Mouse (Mus musculus): Measurements from ENCODE around the gene Fermt2.

Fermt2 gene

DNA sequence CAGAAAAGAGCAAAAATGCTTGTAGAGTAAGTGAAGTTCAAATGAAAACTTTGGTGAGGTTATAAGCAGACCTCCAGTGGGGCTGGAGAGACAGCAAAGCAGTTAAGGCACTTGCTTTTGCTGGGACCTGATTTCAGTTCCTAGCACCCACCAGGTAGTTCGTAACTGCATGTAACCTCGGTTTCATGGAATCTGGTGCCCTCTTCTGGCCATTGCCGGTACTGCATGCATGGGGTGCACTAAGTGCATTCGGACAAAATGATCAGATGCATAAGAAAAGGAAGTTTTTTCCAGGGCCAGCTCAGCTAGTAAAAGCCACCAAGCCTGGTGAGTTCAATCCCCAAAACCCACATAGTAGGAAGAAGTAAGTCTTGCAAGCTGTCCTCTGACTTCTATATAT is 97.9 kb downstream of the Fermt2 start:
- no peak for DNase-seq (ENCODE audit: low spot score)

DNA sequence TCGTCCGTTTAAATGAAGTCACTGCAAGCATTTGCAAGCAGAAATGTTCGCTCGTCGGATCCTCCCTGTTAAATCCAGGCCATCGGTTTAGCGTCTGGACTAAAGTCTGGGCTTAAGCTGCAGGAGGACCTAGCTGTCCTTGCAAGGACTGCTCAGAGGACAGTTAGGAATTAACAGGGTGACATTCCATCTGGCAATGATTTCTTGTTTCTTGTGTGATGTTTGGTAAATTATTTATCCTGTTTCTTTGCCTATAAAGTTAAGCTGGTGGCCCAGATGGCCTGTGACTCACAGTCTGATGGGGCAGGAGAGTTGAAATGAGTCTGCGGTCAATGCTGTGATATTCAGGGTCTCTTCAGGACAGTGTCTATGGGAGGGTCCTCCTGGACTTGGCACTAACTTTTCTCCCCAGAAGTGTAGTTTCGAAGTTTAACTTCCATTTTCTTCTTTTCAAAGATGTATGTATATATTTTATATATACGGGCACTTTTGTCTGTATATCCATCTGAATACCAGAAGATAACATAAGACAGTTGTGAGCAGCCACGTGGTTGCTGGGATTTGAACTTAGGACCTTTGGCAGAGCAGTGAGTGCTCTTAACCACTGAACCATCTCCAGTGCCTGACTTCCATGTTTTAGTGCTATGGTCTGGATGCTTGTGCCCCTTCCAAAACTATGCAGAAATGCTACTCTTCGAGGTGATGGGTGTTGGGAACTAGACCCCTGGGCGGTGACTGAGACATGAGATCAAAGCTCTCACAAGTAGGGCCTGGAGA is 99.7 kb downstream of the Fermt2 start:
- no peak for DNase-seq (ENCODE audit: low spot score)

DNA sequence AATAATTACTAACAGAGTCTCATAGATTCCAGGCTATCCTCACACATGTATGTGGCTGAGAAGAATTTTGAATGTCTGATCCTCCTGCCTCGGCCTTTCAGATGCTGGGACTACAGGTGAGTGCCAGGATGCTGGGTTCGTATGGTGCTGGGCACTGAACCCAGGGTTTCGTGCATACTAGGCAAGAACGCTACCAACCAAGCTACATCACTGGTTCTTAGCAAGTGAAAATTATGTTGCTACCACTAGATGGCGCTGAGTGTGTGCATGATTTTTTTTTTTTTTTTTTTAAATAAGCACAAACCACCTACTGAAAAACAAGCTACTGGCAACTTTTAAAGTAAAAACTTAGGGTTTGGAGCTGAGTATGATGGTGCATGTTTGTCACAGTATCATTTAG is 106.7 kb downstream of the Fermt2 start:
- DNase-seq (ENCODE audit: low spot score), result peak; percentile 15

DNA sequence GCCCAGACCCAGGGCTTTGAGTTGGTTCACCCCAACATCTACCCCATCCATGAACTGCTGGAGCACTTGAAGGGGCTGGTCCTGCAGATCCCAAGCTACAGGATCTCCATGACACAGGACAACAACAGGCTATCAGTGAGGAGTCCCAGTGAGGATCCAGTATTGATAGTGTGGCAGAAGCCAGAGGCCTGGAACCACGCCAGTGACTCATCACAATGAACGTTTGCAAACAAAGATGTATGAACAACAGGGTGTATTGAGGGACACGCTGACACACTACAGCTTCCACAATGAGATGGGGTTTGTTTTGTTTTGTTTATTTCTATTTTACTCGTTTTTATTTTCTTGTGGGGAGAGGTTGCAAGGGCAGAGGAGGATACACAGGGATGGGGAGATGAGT is 107.5 kb downstream of the Fermt2 start:
- DNase-seq (ENCODE audit: low spot score), result peak; percentile 35

DNA sequence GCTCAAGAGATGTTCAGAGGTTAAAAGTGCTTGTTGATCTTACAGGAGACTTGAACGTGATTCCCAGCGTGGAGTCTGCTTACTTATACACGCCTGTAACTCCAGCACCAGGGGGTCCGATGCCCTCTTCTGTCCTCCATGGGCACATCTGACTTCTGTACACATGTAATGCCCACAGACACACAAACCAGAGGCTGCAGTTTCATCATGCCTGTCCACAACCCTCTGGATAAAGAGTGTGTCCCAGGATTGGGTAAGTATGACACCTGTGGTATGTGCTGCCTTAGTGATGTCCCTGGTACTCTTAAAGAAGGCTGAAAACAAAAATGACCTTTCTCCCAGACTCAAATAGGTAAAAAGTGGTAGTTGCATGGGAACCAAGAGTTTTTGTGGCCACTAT is 110.6 kb downstream of the Fermt2 start:
- DNase-seq (ENCODE audit: low spot score), result no peak

DNA sequence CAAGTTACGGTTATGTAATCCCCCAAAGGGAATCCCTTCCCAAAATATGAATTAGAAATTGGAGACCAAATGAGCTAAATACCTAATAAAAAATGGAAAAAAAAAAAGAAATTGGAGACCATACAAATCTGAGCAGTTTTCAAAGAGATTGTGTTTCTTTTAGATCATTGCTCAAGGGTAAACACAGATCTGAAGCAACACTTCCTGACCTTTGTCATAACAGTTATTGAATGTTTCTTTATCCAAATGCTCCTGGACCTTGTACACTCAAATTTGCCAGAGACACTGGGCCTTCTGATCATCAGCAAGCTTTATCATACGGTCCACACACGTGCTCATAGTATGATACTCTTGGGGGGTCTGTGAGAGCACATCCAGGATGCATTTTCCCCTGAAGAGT is 111.4 kb downstream of the Fermt2 start:
- no peak for DNase-seq (ENCODE audit: low spot score)

DNA sequence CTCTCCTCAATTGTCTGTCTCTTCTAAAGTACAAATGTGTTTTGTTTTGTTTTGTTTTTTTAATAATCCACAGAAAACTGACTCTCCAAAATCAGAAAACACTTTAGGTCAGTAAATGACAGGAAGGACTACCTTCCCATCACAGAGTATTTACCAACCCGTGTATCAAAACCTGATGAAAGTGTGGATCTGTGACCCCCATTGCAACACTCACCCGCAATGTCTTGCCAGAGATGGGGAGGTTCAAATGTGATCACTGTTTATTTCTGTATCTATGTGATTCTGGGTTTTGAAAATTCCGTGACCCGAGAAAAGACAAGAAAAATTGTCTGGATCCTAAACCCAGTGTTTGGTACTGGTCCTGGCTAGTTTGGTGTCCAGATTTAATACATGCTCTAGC is 113.7 kb downstream of the Fermt2 start:
- no peak for DNase-seq (ENCODE audit: low spot score)
